ENCODE assay signal across 9 mouse cellular contexts in genomic region chr13:21363719-21364118, GRCm38 (mm10). TPM values are rescaled to one million over a fixed set of nuclear protein-coding genes. Genes with fewer than 3 reads are reported as not detected.
DNase-seq lines count a peak whose midpoint lies in the region; ATAC-seq and TF ChIP-seq lines count a peak whose summit lies in the region.
"Had no signal": no experiment of that assay in that cellular context is flagged by ENCODE, and none has a peak within 500 bp of the region (broad histone marks: within the 10 kb centered on the region; RNA-seq: fewer than 3 reads in every experiment).

No protein-coding gene starts in this region.

- no peak for ATAC-seq in intestine, embryonic 15.5 days
- ATAC-seq in neural tube, embryonic 12.5 days (ENCODE audit: low FRiP score, low read depth) = no peak

- no peak for TF ChIP-seq CTCF in thymus, adult 2 months (IDR thresholded peaks at IDR 0.05; ENCODE audit: borderline replicate concordance, control insufficient read depth, extremely low read depth, insufficient read depth, low read length, poor library complexity)

- H3K27ac ChIP-seq in thymus, adult 2 months (ENCODE audit: control insufficient read depth, insufficient read depth, low read length) = no peak overlapping the region
- no peak overlapping the region for H3K27ac ChIP-seq in intestine, embryonic 15.5 days
- H3K27ac ChIP-seq in neural tube, embryonic 12.5 days = no peak overlapping the region

- peaks cover under 1% of the 10 kb centered on the region; the same call in 1 of the 2 replicates for H3K36me3 ChIP-seq in thymus, adult 2 months (ENCODE audit: control insufficient read depth, insufficient read depth, low read length)
- peaks cover 6% of the 10 kb centered on the region; the same call in 1 of the 2 replicates for H3K36me3 ChIP-seq in intestine, embryonic 15.5 days
- peaks cover 11% of the 10 kb centered on the region for H3K36me3 ChIP-seq in neural tube, embryonic 12.5 days

- DNase-seq in cerebellum, adult 11-12 months = peak; percentile 12
- no peak for DNase-seq in cerebellum, adult 11 months
- peak; percentile 3 for DNase-seq in thymus, postnatal 14 days
- no peak for DNase-seq in thymus, adult 2 months
- no peak for DNase-seq in spleen, postnatal 10 days (ENCODE audit: low spot score in 2 of 2)
- no peak for DNase-seq in thymus, postnatal 0 days (ENCODE audit: low spot score)

- H3K27me3 ChIP-seq in thymus, adult 2 months (ENCODE audit: control insufficient read depth, insufficient read depth, low read length) = no peaks in the 10 kb centered on the region
- no peaks in the 10 kb centered on the region for H3K27me3 ChIP-seq in intestine, embryonic 15.5 days (replicated peaks)
- H3K27me3 ChIP-seq in neural tube, embryonic 12.5 days (replicated peaks) = no peaks in the 10 kb centered on the region

- peak overlapping the region; percentile 34; the same call in 1 of the 2 replicates for H3K9ac ChIP-seq in intestine, embryonic 15.5 days
- H3K9ac ChIP-seq in neural tube, embryonic 12.5 days = peak overlapping the region; percentile 74

- H3K9me3 ChIP-seq in intestine, embryonic 15.5 days = no peaks in the 10 kb centered on the region
- H3K9me3 ChIP-seq in neural tube, embryonic 12.5 days = no peaks in the 10 kb centered on the region

- 92% methylated on average over 12 of the region's 12 CpGs for WGBS in thymus, adult 2 months
- 75% methylated on average over 12 of the region's 12 CpGs for WGBS in intestine, embryonic 15.5 days
- WGBS in neural tube, embryonic 12.5 days = 73% methylated on average over 12 of the region's 12 CpGs

- H3K4me1 ChIP-seq in thymus, adult 2 months (replicated peaks; ENCODE audit: control insufficient read depth, insufficient read depth, low read length) = peaks cover 8% of the 10 kb centered on the region
- peaks cover 14% of the 10 kb centered on the region; the same call in 1 of the 2 replicates for H3K4me1 ChIP-seq in intestine, embryonic 15.5 days (replicated peaks)
- peaks cover 18% of the 10 kb centered on the region for H3K4me1 ChIP-seq in neural tube, embryonic 12.5 days

- TF ChIP-seq POLR2A in thymus, adult 2 months (IDR thresholded peaks at IDR 0.05; ENCODE audit: control insufficient read depth, extremely low read depth, insufficient read depth, low read length, poor library complexity) = no peak

- peak overlapping the region; percentile 57 for H3K4me2 ChIP-seq in intestine, embryonic 15.5 days (replicated peaks)
- peak overlapping the region; percentile 65 for H3K4me2 ChIP-seq in neural tube, embryonic 12.5 days (replicated peaks)

- H3K4me3 ChIP-seq in thymus, adult 2 months (ENCODE audit: control insufficient read depth, insufficient read depth, low read length) = no peak overlapping the region
- peak overlapping the region; percentile 76; the same call in 1 of the 2 replicates for H3K4me3 ChIP-seq in intestine, embryonic 15.5 days (replicated peaks)
- H3K4me3 ChIP-seq in neural tube, embryonic 12.5 days = peak overlapping the region; percentile 13; the same call in 1 of the 2 replicates

RNA-seq across cellular contexts. Expression of gene Zscan12, which starts 1.1 kb away (rescaled TPM):
- polyA plus RNA-seq in thymus, adult 2 months (2012; rRNA removed) = 1.5 and 1.6 TPM in 2 replicates
- polyA plus RNA-seq in intestine, embryonic 15.5 days (2015; fragmentation: Nextera tagmentation; extraction: Ambion mirVana) = 8.6 and 8.7 TPM in 2 replicates
- polyA plus RNA-seq in neural tube, embryonic 12.5 days (2016; fragmentation: Nextera tagmentation; extraction: Ambion mirVana) = 14.9 and 15.8 TPM in 2 replicates
- polyA plus RNA-seq in thymus, postnatal 0 days (2015; fragmentation: Nextera tagmentation; extraction: Ambion mirVana) = 10.4 and 11.3 TPM in 2 replicates

RNA-seq across cellular contexts. Expression of gene Olfr1367, which starts 17.0 kb away (rescaled TPM):
- not detected in 2 replicates for polyA plus RNA-seq in thymus, adult 2 months (2012; rRNA removed)
- not detected in 2 replicates for polyA plus RNA-seq in intestine, embryonic 15.5 days (2015; fragmentation: Nextera tagmentation; extraction: Ambion mirVana)
- not detected in 2 replicates for polyA plus RNA-seq in neural tube, embryonic 12.5 days (2016; fragmentation: Nextera tagmentation; extraction: Ambion mirVana)
- not detected in 2 replicates for polyA plus RNA-seq in thymus, postnatal 0 days (2015; fragmentation: Nextera tagmentation; extraction: Ambion mirVana)
- polyA plus RNA-seq: gonadal fat pad, adult 2 months had no signal

RNA-seq across cellular contexts. Expression of gene Zkscan3, which starts 38.8 kb away (rescaled TPM):
- polyA plus RNA-seq in thymus, adult 2 months (2012; rRNA removed) = 24.8 and 30.4 TPM in 2 replicates
- polyA plus RNA-seq in intestine, embryonic 15.5 days (2015; fragmentation: Nextera tagmentation; extraction: Ambion mirVana) = 66.9 and 71.5 TPM in 2 replicates
- 88.2 and 89.0 TPM in 2 replicates for polyA plus RNA-seq in neural tube, embryonic 12.5 days (2016; fragmentation: Nextera tagmentation; extraction: Ambion mirVana)
- polyA plus RNA-seq in thymus, postnatal 0 days (2015; fragmentation: Nextera tagmentation; extraction: Ambion mirVana) = 49.1 and 58.1 TPM in 2 replicates

RNA-seq across cellular contexts. Expression of gene Gpx6, which starts 51.8 kb away (rescaled TPM):
- polyA plus RNA-seq in thymus, adult 2 months (2012; rRNA removed) = 0.36 and 0.38 TPM in 2 replicates
- not detected in 2 replicates for polyA plus RNA-seq in intestine, embryonic 15.5 days (2015; fragmentation: Nextera tagmentation; extraction: Ambion mirVana)
- 0.15 TPM in 1 of 2 replicates, not detected in the other for polyA plus RNA-seq in neural tube, embryonic 12.5 days (2016; fragmentation: Nextera tagmentation; extraction: Ambion mirVana)
- 1.7 and 1.9 TPM in 2 replicates for polyA plus RNA-seq in thymus, postnatal 0 days (2015; fragmentation: Nextera tagmentation; extraction: Ambion mirVana)

Comparison
In these comparisons a context has a peak if more than half of its experiments do, and no peak if none do; other contexts are left out.
1. DNase-seq: peak in cerebellum, adult 11-12 months (single experiment) and thymus, postnatal 14 days (single experiment); none in cerebellum, adult 11 months (single experiment), thymus, adult 2 months (single experiment), spleen, postnatal 10 days (0 of 2) and thymus, postnatal 0 days (single experiment).